Mouse (Mus musculus) kidney, embryonic 16.5 days (tissue): ENCODE data around the gene Alpk1. TPM values are rescaled to one million over a fixed set of nuclear protein-coding genes. Genes with fewer than 3 reads are reported as not detected.
A peak's percentile ranks its signal among the peaks of the same experiment; 100 is the strongest.

Source experiments
- ATAC-seq: fragments of 200-750 bp; cut with Nextera tagmentation; 2 replicates; pipeline ENCODE4 v1.8.0; 2017; ENCODE audit warnings: moderate TSS enrichment; ENCODE audit not compliant: low FRiP score, low TSS enrichment
- H3K27ac ChIP-seq: fragments of 300-500 bp; sonication (generic); 2 replicates; pipeline ENCODE4 v1.5.1; 2014; ENCODE audit warnings: low read length
- H3K27me3 ChIP-seq: fragments of 300-500 bp; sonication (generic); 2 replicates; pipeline ENCODE4 v1.6.1; 2014; ENCODE audit warnings: low read length, control low read depth, mixed read lengths; ENCODE audit not compliant: insufficient read depth
- H3K36me3 ChIP-seq: fragments of 300-500 bp; sonication (generic); 2 replicates; pipeline ENCODE4 v1.6.1; 2014; ENCODE audit warnings: low read length, control low read depth, mixed read lengths; ENCODE audit not compliant: insufficient read depth
- H3K4me1 ChIP-seq: fragments of 300-500 bp; sonication (generic); 2 replicates; pipeline ENCODE4 v1.6.1; 2014; ENCODE audit warnings: low read length, control low read depth, mixed read lengths; ENCODE audit not compliant: insufficient read depth
- H3K4me2 ChIP-seq: fragments of 300-500 bp; sonication (generic); replicated peaks from 2 replicates; pipeline ENCODE4 v1.6.1; 2014; ENCODE audit warnings: low read depth, low read length
- H3K4me3 ChIP-seq: fragments of 300-500 bp; sonication (generic); 2 replicates; pipeline ENCODE4 v1.5.1; 2014; ENCODE audit warnings: mild to moderate bottlenecking, low read length
- H3K9ac ChIP-seq: fragments of 300-500 bp; sonication (generic); replicated peaks from 2 replicates; pipeline ENCODE4 v1.6.1; 2014; ENCODE audit warnings: low read length
- H3K9me3 ChIP-seq: fragments of 300-500 bp; sonication (generic); 2 replicates; pipeline ENCODE4 v1.6.1; 2016; ENCODE audit warnings: low read length, control low read depth
- WGBS: fragments of 180-500 bp; shearing (Covaris S2); extraction: QIAGEN DNeasy Blood & Tissue Kit; methylation state at CpG from one replicate; pipeline ENCODE4 v1.1.7; 2014; 5-methylcytosine and 5-hydroxymethylcytosine counted together
- polyA plus RNA-seq: library from polyadenylated mRNA; unstranded; fragments of >200 nt; fragmentation: Nextera tagmentation; extraction: Ambion mirVana; gene quantifications from 2 replicates; pipeline ENCODE4 v1.2.1, GENCODE M21; 2015

Gene Alpk1
- polyA plus RNA-seq, 1 experiment from 2014 or later, result 1.2 TPM

- Histone ChIP-seq H3K27me3 (peaks cover 95% of the 10 kb centered on the region), H3K9ac (no peak overlapping the region), H3K4me1 (peaks cover 29% of the 10 kb centered on the region), H3K4me3 (no peak overlapping the region), H3K9me3 (no peaks in the 10 kb centered on the region), H3K4me2 (no peak overlapping the region), H3K27ac (no peak overlapping the region), H3K36me3 (no peaks in the 10 kb centered on the region)
- WGBS, result 5% methylated on average over 3 of the region's 3 CpGs
- ATAC-seq, result no peak
These were observed 145.4 kb downstream of the Alpk1 start for GRCm38 (mm10) chr3:127634984-127635349.

- Histone ChIP-seq H3K36me3 (no peaks in the 10 kb centered on the region), H3K9ac (no peak overlapping the region), H3K4me2 (peak overlapping the region; percentile 65), H3K27me3 (peaks cover 94% of the 10 kb centered on the region), H3K4me3 (peak overlapping the region; percentile 44), H3K9me3 (no peaks in the 10 kb centered on the region), H3K27ac (no peak overlapping the region), H3K4me1 (peaks cover 26% of the 10 kb centered on the region)
- under 1% methylated on average over 58 of the region's 58 CpGs for WGBS
- ATAC-seq, result peak; percentile 74
These were observed 146.0 kb downstream of the Alpk1 start for GRCm38 (mm10) chr3:127634101-127634983.

- Histone ChIP-seq H3K4me1 (peaks cover 32% of the 10 kb centered on the region), H3K9ac (0 out of 2 replicates have a peak within 1 kb of the TSS, but pooled peaks have one; percentile 19), H3K9me3 (no peaks in the 10 kb centered on the region), H3K27ac (no peak within 1 kb of the TSS), H3K4me3 (peak within 1 kb of the TSS; percentile 44), H3K4me2 (peak within 1 kb of the TSS; percentile 65), H3K36me3 (no peaks in the 10 kb centered on the region), H3K27me3 (peaks cover 92% of the 10 kb centered on the region)
- WGBS, result under 1% methylated on average over 92 of the region's 92 CpGs
- ATAC-seq, result peak; percentile 20; the same call in 1 of the 2 replicates
These were observed 147.0 kb downstream of the Alpk1 start, which contains the start of gene Neurog2 for GRCm38 (mm10) chr3:127633080-127634032. Neurog2 (plus strand) TSS chr3:127633135.

- H3K4me3 ChIP-seq, result peak overlapping the region; percentile 44
- under 1% methylated on average over 28 of the region's 32 CpGs for WGBS
- no peaks in the 10 kb centered on the region for H3K9me3 ChIP-seq
- H3K4me1 ChIP-seq, result peaks cover 36% of the 10 kb centered on the region
- no peaks in the 10 kb centered on the region for H3K36me3 ChIP-seq
- peak; percentile 29 for ATAC-seq
- H3K9ac ChIP-seq, result no peak overlapping the region
- H3K4me2 ChIP-seq, result peak overlapping the region; percentile 65
- H3K27ac ChIP-seq, result no peak overlapping the region
- peaks cover 92% of the 10 kb centered on the region for H3K27me3 ChIP-seq
These were observed 147.8 kb downstream of the Alpk1 start for GRCm38 (mm10) chr3:127632531-127632930.

- no peak for ATAC-seq
- Histone ChIP-seq H3K27me3 (peaks cover 92% of the 10 kb centered on the region), H3K4me3 (no peak overlapping the region), H3K4me2 (no peak overlapping the region), H3K9ac (no peak overlapping the region), H3K36me3 (no peaks in the 10 kb centered on the region), H3K27ac (no peak overlapping the region), H3K4me1 (peaks cover 36% of the 10 kb centered on the region), H3K9me3 (no peaks in the 10 kb centered on the region)
- WGBS, result under 1% methylated on average over 10 of the region's 10 CpGs
These were observed 148.7 kb downstream of the Alpk1 start for GRCm38 (mm10) chr3:127631582-127631981.

GRCm38 (mm10) chr3:127630735-127631372 is 149.5 kb downstream of the Alpk1 start:
- no peaks in the 10 kb centered on the region for H3K9me3 ChIP-seq
- no peak overlapping the region for H3K27ac ChIP-seq
- H3K9ac ChIP-seq, result no peak overlapping the region
- H3K36me3 ChIP-seq, result no peaks in the 10 kb centered on the region
- H3K4me3 ChIP-seq, result no peak overlapping the region
- peaks cover 94% of the 10 kb centered on the region for H3K27me3 ChIP-seq
- no peak for ATAC-seq
- no peak overlapping the region for H3K4me2 ChIP-seq
- WGBS, result 3% methylated on average over 17 of the region's 17 CpGs
- H3K4me1 ChIP-seq, result peaks cover 36% of the 10 kb centered on the region

GRCm38 (mm10) chr3:127630190-127630589 is 150.1 kb downstream of the Alpk1 start:
- Histone ChIP-seq H3K9ac (no peak overlapping the region), H3K4me2 (no peak overlapping the region), H3K27me3 (peaks cover 96% of the 10 kb centered on the region), H3K27ac (no peak overlapping the region), H3K4me1 (peaks cover 40% of the 10 kb centered on the region), H3K4me3 (no peak overlapping the region), H3K9me3 (no peaks in the 10 kb centered on the region), H3K36me3 (no peaks in the 10 kb centered on the region)
- WGBS, result 10% methylated on average over 1 of the region's 1 CpGs
- ATAC-seq, result no peak

GRCm38 (mm10) chr3:127628311-127629184 is 151.8 kb downstream of the Alpk1 start:
- Histone ChIP-seq H3K27me3 (peaks cover 92% of the 10 kb centered on the region), H3K4me3 (0 out of 2 replicates have a peak overlapping the region, but pooled peaks have one; percentile 15), H3K4me2 (no peak overlapping the region), H3K36me3 (no peaks in the 10 kb centered on the region), H3K9me3 (no peaks in the 10 kb centered on the region), H3K9ac (no peak overlapping the region), H3K4me1 (peaks cover 29% of the 10 kb centered on the region), H3K27ac (no peak overlapping the region)
- ATAC-seq, result no peak
- WGBS, result 1% methylated on average over 37 of the region's 37 CpGs
